Mouse (Mus musculus): ENCODE data around the gene Bola2.

DNA sequence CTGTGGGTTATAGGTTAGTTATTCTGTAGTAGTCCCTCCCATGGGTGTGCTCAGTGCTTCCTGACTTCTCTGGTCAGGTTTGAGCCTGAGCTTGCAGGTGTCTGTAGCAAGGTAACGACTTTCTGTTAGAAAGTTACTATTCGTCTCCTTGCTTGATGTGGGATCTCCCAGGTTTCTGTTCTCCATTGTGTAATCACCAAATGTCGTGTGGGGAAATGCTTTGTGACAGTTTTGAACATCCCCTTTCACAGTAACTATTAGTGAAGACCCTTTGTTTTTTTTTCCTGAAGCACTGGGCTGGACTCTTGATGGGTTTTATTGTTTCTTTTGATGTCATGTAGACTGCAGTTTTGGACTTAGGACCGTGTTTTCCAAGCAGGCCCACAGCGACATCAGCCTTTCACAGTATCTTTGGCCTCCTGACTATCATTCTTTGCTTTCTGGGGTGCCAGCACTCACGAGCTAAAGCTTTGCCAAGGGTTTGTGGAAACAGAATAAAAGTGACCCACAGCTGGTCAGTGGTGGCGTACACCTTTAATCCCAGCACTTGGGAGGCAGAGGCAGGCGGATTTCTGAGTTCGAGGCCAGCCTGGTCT lies 27.6 kb upstream of the Bola2 start:
- no peak for TF ChIP-seq POLR2A (IDR thresholded peaks at IDR 0.05; ENCODE audit: insufficient read depth, low read depth, low read length)
- TF ChIP-seq CTCF (IDR thresholded peaks at IDR 0.05) = no peak
- TF ChIP-seq EP300 (IDR thresholded peaks at IDR 0.05; ENCODE audit: insufficient read depth, low read depth, low read length) = no peak
